Mouse (Mus musculus) cerebellum, postnatal 4 days (tissue): ENCODE data around the gene Erp29.

ENCODE experiments used
- DNase-seq, 2 experiments: peaks; one replicate each; pipeline ENCODE4 v3.0.0; 2022; ENCODE audit warnings: low spot score in 2 of 2, mixed read lengths in 1 of 2

Erp29 gene

GRCm38 (mm10) chr5:121389106-121389505, 63.2 kb downstream of the Erp29 start:
- no peak for DNase-seq

GRCm38 (mm10) chr5:121387126-121387525, 65.2 kb downstream of the Erp29 start:
- no peak for DNase-seq

GRCm38 (mm10) chr5:121386120-121386909, 66.0 kb downstream of the Erp29 start:
- no peak for DNase-seq

- peak; percentile 86 to 93 for DNase-seq
These were observed 66.7 kb downstream of the Erp29 start, which contains the start of gene Trafd1 for GRCm38 (mm10) chr5:121385461-121386119. Trafd1 (minus strand) TSS chr5:121385632.

- no peak for DNase-seq
These were observed 67.4 kb downstream of the Erp29 start for GRCm38 (mm10) chr5:121384757-121385460.

- no peak for DNase-seq
These were observed 68.2 kb downstream of the Erp29 start for GRCm38 (mm10) chr5:121383857-121384756.

- DNase-seq: no peak
These were observed 71.6 kb downstream of the Erp29 start for GRCm38 (mm10) chr5:121380692-121381091.

GRCm38 (mm10) chr5:121378678-121379256, 73.5 kb downstream of the Erp29 start:
- no peak for DNase-seq
